Mouse (Mus musculus) limb, embryonic 15.5 days (tissue): ENCODE data around the gene Tpst1. TPM values are rescaled to one million over a fixed set of nuclear protein-coding genes. Genes with fewer than 3 reads are reported as not detected.
"Not testable (repeated sequence)": the region's sequence is repeated elsewhere in the genome, so short reads cannot be mapped to it uniquely, and the experiment has no call there.

Source experiments
- ATAC-seq: fragments of 200-750 bp; cut with Nextera tagmentation; 2 replicates; pipeline ENCODE4 v1.8.0; 2017; ENCODE audit warnings: low read depth, moderate TSS enrichment; ENCODE audit not compliant: insufficient number of reproducible peaks, low FRiP score, low TSS enrichment
- H3K27ac ChIP-seq: fragments of 300-500 bp; sonication (generic); 2 replicates; pipeline ENCODE4 v1.5.1; 2015; ENCODE audit warnings: moderate library complexity, mild to moderate bottlenecking, inconsistent platforms
- H3K27me3 ChIP-seq: fragments of 300-500 bp; sonication (generic); 2 replicates; pipeline ENCODE4 v1.6.1; 2015; ENCODE audit warnings: inconsistent platforms
- H3K36me3 ChIP-seq: fragments of 300-500 bp; sonication (generic); 2 replicates; pipeline ENCODE4 v1.6.1; 2015; ENCODE audit warnings: inconsistent platforms
- H3K4me1 ChIP-seq: fragments of 300-500 bp; sonication (generic); 2 replicates; pipeline ENCODE4 v1.6.1; 2015; ENCODE audit warnings: inconsistent platforms
- H3K4me2 ChIP-seq: fragments of 300-500 bp; sonication (generic); 2 replicates; pipeline ENCODE4 v1.6.1; 2015; ENCODE audit warnings: mild to moderate bottlenecking, inconsistent platforms
- H3K4me3 ChIP-seq: fragments of 300-500 bp; sonication (generic); 2 replicates; pipeline ENCODE4 v1.5.1; 2015; ENCODE audit warnings: mild to moderate bottlenecking, inconsistent platforms
- H3K9ac ChIP-seq: fragments of 300-500 bp; sonication (generic); 2 replicates; pipeline ENCODE4 v1.6.1; 2015; ENCODE audit warnings: inconsistent platforms
- H3K9me3 ChIP-seq: fragments of 300-500 bp; sonication (generic); 2 replicates; pipeline ENCODE4 v1.6.1; 2016; ENCODE audit warnings: inconsistent platforms
- WGBS: fragments of 180-500 bp; shearing (Covaris S2); methylation state at CpG from one replicate; pipeline ENCODE4 v1.1.7; 2015; 5-methylcytosine and 5-hydroxymethylcytosine counted together
- polyA plus RNA-seq: library from polyadenylated mRNA; unstranded; fragments of >200 nt; fragmentation: Nextera tagmentation; extraction: Ambion mirVana; gene quantifications from 2 replicates; pipeline ENCODE4 v1.2.1, GENCODE M21; 2015

Gene Tpst1
- polyA plus RNA-seq, result 119 and 123 TPM in 2 replicates

DNA sequence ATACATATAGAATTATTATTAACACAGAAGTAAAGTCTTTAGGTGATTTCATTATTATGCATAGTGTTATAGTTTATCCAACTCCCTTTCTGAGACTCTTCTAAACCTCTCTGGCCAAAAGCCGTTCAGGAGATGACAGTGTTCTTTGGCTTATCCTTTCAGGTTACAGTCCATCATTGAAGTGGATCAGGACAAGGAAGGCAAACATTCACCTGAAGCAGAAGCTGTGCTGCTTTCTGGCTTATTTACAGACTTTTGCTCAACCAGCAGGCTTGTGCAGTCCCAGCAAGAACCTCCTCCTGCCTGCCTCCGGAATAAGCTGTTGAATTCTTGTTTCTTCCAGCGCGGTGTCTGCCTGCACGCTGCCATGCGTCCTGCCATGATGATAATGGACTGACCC, at the start of gene Tpst1:
Gene Tpst1 (plus strand): TSS at position 301 of the 400 bp plus-strand sequence.
- H3K27ac ChIP-seq, result no peak within 1 kb of the TSS
- ATAC-seq, result no peak
- H3K4me3 ChIP-seq, result no peak within 1 kb of the TSS
- no peaks in the 10 kb centered on the region for H3K36me3 ChIP-seq
- H3K27me3 ChIP-seq, result no peaks in the 10 kb centered on the region
- H3K9ac ChIP-seq, result no peak within 1 kb of the TSS
- H3K9me3 ChIP-seq, result no peaks in the 10 kb centered on the region
- peaks cover 9% of the 10 kb centered on the region; the same call in 1 of the 2 replicates for H3K4me1 ChIP-seq
- 94% methylated on average over 6 of the region's 6 CpGs for WGBS
- H3K4me2 ChIP-seq, result no peak within 1 kb of the TSS

DNA sequence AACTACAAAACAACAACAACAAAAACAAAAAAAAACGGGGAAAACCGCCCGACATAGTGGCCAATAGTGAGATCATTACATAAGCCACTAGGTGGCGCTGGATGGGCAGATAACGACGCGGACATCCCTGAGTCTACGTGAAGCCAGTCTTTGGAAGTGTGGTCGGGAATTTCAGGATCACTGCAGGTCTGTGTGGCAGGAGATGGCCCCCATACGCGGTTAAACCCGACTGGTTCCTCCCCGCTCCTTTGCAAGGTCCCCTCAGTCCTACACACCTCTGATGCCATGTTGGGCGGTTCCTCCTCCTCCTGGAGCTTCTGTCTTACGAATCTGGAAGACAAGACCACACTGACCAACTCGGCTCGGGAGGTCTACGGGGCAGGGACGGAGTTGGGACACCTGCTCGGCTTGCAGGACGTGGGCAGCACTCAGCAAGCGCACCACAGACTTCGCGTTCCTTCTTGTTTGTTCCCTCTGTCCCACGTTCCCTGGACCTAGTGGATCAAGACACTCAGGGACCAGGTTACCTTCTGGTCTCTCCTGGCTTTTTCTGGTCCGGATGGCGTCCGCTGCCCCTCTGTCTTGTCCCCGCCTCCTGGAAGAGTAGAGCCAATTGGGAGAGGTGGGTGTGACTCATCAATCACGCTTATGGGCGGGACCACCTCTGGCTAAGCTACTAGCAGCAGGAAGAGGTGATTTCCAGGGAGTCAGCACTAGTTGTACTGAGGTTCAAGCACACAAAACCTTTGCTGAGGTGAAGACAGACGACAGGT, 49.2 kb upstream of the Tpst1 start:
- H3K9me3 ChIP-seq, result no peaks in the 10 kb centered on the region
- under 1% methylated on average over 32 of the region's 32 CpGs for WGBS
- peak; percentile 81 for ATAC-seq
- peaks cover 13% of the 10 kb centered on the region for H3K4me1 ChIP-seq
- peak overlapping the region; percentile 61 for H3K4me3 ChIP-seq
- H3K27me3 ChIP-seq, result no peaks in the 10 kb centered on the region; the same call in 1 of the 2 replicates
- peak overlapping the region; percentile 88 for H3K4me2 ChIP-seq
- 0 out of 2 replicates have a peak, but pooled peaks cover under 1% of the 10 kb centered on the region for H3K36me3 ChIP-seq
- H3K27ac ChIP-seq, result peak overlapping the region; percentile 79
- peak overlapping the region; percentile 42 for H3K9ac ChIP-seq

DNA sequence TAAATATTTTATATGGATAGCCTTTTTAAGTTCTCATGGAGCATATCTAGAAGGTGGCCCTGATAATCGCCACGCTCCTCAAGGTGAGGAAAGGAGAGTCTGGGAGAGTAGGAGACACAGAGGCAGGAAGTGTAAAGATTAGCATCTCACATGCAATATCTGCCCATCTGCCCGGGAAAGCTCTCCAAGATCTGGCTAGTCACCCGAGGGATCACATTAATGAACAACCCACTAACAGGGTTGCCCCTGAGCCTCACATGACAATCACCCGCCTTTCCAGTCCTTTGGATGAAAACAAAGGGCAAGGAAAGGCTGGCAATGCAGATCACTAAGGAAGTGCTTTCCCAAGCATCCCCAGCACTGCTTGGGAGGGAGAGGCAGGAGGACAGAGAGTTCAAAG, 46.0 kb upstream of the Tpst1 start:
- Histone ChIP-seq H3K4me3 (no peak overlapping the region), H3K9ac (no peak overlapping the region), H3K9me3 (no peaks in the 10 kb centered on the region), H3K27me3 (no peaks in the 10 kb centered on the region; the same call in 1 of the 2 replicates), H3K4me2 (no peak overlapping the region), H3K4me1 (peaks cover 12% of the 10 kb centered on the region), H3K27ac (no peak overlapping the region), H3K36me3 (no peaks in the 10 kb centered on the region)
- no peak for ATAC-seq
- 77% methylated on average over 5 of the region's 5 CpGs for WGBS

DNA sequence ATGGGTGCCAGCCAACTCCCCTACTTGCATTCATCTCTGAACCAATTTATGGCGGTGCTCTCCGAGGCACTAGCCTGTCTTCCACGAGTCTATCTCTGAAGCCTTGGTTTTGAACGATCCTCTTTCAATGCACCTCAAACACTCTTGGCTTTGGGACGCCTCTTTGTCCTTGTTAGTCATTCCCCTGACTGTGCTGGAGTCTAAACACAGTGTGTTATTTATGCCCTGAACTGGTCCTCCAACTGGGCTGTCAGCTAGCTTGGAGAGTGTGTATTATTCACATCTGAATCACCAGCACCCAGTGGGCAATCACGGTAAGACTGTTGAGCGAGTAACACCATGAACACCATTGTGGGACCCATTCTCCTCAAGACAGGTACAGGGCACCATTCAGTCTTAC, 45.4 kb upstream of the Tpst1 start:
- Histone ChIP-seq H3K27me3 (no peaks in the 10 kb centered on the region; the same call in 1 of the 2 replicates), H3K4me3 (no peak overlapping the region), H3K36me3 (no peaks in the 10 kb centered on the region), H3K9me3 (no peaks in the 10 kb centered on the region), H3K4me1 (peaks cover 12% of the 10 kb centered on the region), H3K4me2 (no peak overlapping the region), H3K27ac (no peak overlapping the region), H3K9ac (no peak overlapping the region)
- ATAC-seq, result no peak
- WGBS, result 85% methylated on average over 7 of the region's 7 CpGs

DNA sequence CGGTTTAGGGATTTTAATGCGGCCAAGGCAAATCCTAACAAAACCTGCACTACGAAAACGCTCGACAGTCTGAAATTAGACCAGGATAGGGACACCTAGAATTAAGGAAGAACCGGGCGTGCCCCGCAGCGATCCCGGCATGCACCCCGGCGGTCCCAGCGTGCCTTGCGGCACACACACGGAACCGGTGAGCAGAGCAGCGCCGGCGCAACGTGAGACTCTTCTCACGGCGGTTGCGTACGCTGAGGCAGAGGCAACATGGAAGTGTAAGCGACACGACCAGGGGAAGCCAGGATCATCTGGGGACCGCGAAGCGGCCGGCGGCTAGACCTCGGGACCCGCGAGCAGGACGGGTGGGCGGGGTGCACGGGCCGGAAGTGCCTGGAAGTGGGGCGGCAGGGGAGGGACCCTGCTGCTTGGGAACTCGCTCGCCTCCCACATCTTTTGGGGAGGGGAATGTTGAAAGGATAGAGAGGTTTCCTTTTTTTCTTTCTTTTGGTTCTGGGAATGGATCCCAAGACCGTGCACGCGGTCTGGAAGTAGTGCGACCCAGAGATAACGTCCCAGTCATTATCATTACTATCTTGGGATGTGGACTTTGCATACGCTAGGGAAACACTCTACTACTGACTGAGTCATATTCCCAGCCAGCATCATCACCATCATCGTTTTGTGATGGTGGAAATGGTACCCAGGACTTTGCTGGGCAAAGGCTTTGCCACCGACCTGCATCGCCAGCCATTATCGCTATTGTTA, 43.8 kb upstream of the Tpst1 start, which contains the start of the genes Asl and Crcp:
Gene Asl (minus strand): TSS at position 106 of the 756 bp plus-strand sequence.
Gene Crcp (plus strand): TSS at position 149 of the 756 bp plus-strand sequence.
- peaks cover 10% of the 10 kb centered on the region for H3K4me1 ChIP-seq
- peak within 1 kb of the TSS; percentile 62 for H3K4me2 ChIP-seq
- peak within 1 kb of the TSS; percentile 95 for H3K27ac ChIP-seq
- peak within 1 kb of the TSS; percentile 47 for H3K9ac ChIP-seq
- WGBS, result 1% methylated on average over 51 of the region's 51 CpGs
- H3K4me3 ChIP-seq, result peak within 1 kb of the TSS; percentile 74
- H3K27me3 ChIP-seq, result no peaks in the 10 kb centered on the region; the same call in 1 of the 2 replicates
- H3K36me3 ChIP-seq, result no peaks in the 10 kb centered on the region
- H3K9me3 ChIP-seq, result no peaks in the 10 kb centered on the region
- peak; percentile 82 for ATAC-seq

DNA sequence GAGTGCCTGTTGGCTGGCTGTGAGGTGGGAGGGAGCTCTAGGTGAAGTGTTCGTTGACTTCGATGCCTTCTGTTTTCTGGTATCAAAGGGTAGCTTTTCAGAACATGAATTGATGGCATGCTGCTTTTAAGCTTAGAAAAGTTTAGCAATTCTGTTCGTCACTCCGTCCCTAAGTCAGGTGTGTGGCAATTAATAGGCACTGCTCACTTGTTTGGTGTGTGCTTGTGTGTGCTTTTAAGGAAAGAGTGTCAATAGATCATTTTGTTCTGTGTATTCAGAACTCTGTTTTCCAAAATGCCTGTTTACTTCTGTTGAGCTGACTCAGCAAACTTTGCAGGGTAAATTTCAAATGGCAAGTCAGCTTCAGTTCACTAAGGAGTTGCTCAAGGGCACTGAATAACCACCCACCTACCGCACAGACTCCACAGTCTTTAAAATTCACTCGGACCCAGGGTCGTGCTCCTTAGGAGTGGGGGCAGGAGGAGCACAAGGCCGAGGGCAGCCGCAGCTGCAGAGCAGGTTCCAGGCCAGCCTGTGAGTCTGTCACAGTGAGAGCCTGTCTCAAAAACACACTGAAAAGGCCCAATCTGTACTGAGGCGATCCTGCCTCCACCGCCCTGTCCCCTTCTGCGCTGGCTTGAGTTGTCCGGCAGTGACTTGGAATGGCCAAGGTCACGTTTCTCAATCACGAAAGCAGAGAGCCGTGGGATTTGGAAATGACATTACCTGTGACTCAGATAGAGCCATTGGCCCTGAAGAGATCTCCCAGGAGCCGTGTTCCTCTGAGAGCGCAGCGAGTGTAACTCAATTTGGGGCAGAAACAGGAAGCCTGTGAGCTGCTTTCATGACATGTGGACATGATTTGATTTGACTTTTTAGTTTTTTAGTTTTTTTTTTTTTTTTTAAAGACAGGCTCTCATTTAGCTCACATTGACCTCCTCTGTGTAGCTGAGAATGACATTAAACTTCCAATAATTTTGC, 41.4 kb upstream of the Tpst1 start:
- Histone ChIP-seq H3K4me3 (no peak overlapping the region), H3K27ac (no peak overlapping the region), H3K36me3 (peaks cover 4% of the 10 kb centered on the region), H3K9ac (no peak overlapping the region), H3K4me2 (no peak overlapping the region), H3K9me3 (no peaks in the 10 kb centered on the region), H3K4me1 (peaks cover 9% of the 10 kb centered on the region; the same call in 1 of the 2 replicates), H3K27me3 (no peaks in the 10 kb centered on the region; the same call in 1 of the 2 replicates)
- 92% methylated on average over 19 of the region's 19 CpGs for WGBS
- ATAC-seq, result no peak

DNA sequence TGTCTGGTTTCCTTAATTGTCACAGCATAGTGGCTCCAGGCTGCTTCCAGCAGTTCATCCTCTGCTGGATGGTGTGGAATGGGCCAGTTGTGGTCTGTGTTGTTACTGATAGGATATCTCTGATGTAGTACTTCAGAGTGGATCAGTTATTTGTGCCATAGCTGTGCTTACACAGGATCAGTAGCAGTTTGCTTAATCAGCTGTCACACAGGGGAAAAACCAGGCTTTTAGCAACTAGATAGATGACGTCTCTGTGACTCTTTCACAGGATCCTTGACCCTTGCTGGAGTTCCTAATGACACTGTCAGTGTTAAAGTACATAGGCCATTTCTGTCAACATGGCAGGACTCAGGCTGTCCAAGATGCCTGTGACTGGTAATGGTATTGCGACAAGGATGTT, 39.3 kb upstream of the Tpst1 start:
- H3K9ac ChIP-seq, result no peak overlapping the region

DNA sequence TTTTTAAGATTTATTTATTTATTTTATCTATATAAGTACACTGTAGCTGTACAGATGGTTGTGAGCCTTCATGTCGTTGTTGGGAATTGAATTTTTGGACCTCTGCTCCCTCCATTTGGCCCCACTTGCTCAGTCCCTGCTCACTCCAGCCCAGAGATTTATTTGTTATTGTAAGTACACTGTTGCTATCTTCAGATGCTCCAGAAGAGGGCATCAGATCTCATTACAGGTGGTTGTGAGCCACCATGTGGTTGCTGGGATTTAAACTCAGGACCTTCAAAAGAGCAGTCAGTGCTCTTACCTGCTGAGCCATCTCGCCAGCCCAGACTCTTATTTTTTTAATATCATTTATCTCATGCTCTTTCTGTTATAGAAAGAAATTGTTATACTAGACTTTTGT, 36.8 kb upstream of the Tpst1 start:
- H3K27ac ChIP-seq, ATAC-seq, H3K4me3 ChIP-seq, H3K4me1 ChIP-seq, H3K27me3 ChIP-seq, H3K9me3 ChIP-seq, H3K9ac ChIP-seq, H3K4me2 ChIP-seq: not testable (repeated sequence)
- WGBS, result 64% methylated on average over 2 of the region's 2 CpGs
- peaks cover 35% of the 10 kb centered on the region for H3K36me3 ChIP-seq

More for the DNA sequence above, 39.3 kb upstream of the Tpst1 start:
- H3K4me3 ChIP-seq, result no peak overlapping the region
- no peaks in the 10 kb centered on the region for H3K9me3 ChIP-seq
- no peaks in the 10 kb centered on the region for H3K27me3 ChIP-seq
- no peak for ATAC-seq
- no peak overlapping the region for H3K4me2 ChIP-seq
- peaks cover 9% of the 10 kb centered on the region; the same call in 1 of the 2 replicates for H3K4me1 ChIP-seq
- 78% methylated on average over 2 of the region's 2 CpGs for WGBS
- H3K27ac ChIP-seq, result no peak overlapping the region
- peaks cover 17% of the 10 kb centered on the region for H3K36me3 ChIP-seq

DNA sequence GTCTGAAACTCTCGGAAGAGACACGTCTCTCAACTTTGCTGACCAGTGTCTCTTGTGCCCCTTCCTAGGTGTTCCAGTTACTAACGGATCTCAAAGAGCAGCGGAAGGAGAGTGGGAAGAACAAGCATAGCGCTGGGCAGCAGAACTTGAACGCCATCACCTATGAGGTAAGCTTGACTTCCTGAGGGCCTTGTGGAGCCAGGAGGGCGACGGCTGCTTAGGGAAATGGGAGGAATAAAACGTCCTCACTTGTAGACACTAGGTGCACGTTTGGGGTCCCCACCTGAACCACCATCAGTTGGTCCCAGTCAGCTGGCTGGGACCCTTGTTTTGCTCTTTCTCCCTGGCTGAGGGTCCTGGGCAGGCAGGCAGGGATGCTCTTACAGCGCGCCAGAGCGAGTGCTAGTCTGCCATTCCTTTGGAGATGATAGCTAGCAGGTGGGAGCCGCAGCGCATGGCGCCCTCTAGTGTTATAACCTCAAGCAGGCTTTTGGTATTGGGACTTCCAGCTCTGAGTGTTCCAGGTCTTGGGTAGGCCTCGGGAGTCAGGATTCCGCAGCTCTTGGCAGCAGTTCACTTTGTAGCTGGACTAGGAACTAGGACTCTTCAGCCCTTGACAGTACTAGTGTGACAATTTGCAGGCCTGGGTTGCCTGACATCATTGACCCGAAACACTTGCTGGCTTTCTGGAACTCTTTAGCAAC, 35.2 kb upstream of the Tpst1 start:
- H3K36me3 ChIP-seq, result peaks cover 51% of the 10 kb centered on the region
- no peak for ATAC-seq

DNA sequence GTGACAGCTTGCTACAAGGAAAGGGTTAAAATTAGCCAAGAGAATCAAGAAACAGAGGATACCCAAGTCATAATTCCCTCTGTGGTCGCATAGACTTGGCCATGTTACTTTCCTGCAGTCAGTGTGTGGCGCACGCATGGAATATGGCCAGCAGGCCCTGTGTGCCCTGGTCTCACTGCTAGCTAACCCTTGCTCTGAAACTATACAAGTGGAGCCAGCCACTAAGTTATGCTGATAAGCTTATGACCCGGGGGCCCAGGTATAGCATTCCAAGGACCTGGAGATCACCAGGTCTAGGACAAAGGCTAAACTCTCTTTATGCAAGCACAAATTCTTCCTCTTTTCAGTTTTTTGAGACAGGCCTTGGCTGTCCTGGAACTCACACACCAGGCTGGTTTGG, 32.3 kb upstream of the Tpst1 start:
- Histone ChIP-seq H3K36me3 (peaks cover 57% of the 10 kb centered on the region), H3K9me3 (no peaks in the 10 kb centered on the region), H3K4me2 (no peak overlapping the region), H3K4me1 (no peaks in the 10 kb centered on the region), H3K27ac (no peak overlapping the region), H3K9ac (no peak overlapping the region), H3K4me3 (no peak overlapping the region), H3K27me3 (no peaks in the 10 kb centered on the region)
- no peak for ATAC-seq
- 85% methylated on average over 4 of the region's 4 CpGs for WGBS

More for the DNA sequence above, 35.2 kb upstream of the Tpst1 start:
- Histone ChIP-seq H3K4me2 (no peak overlapping the region), H3K9ac (no peak overlapping the region), H3K9me3 (no peaks in the 10 kb centered on the region), H3K27ac (no peak overlapping the region), H3K4me1 (no peaks in the 10 kb centered on the region), H3K27me3 (no peaks in the 10 kb centered on the region), H3K4me3 (no peak overlapping the region)
- WGBS, result 65% methylated on average over 19 of the region's 19 CpGs

DNA sequence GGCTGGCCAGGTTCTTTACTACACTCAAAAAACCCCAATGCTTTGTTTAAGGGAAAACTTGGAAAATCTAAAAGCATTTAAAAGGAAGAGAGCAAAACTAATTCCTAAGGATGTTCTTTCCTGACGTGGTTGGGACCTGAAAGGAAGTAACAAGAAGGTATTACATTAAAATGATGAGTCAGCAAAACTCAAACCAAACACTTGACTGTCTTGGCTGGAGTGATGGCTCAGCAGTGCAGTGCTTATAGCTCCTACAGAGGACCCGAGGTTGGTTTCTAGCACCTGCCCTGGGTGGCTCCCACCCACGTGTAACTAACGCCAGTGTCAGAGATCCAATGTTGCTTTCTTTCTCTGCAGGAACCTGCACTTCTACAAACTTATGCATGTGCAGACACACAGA, 31.9 kb upstream of the Tpst1 start:
- no peak overlapping the region for H3K4me3 ChIP-seq
- H3K9me3 ChIP-seq, result no peaks in the 10 kb centered on the region
- peaks cover 61% of the 10 kb centered on the region for H3K36me3 ChIP-seq
- H3K27ac ChIP-seq, result no peak overlapping the region
- no peaks in the 10 kb centered on the region for H3K4me1 ChIP-seq
- WGBS, result 79% methylated on average over 4 of the region's 4 CpGs
- no peak overlapping the region for H3K4me2 ChIP-seq
- ATAC-seq, result no peak
- H3K27me3 ChIP-seq, result no peaks in the 10 kb centered on the region
- H3K9ac ChIP-seq, result no peak overlapping the region
